Mouse (Mus musculus) stomach, postnatal 0 days (tissue): Measurements from ENCODE around the gene Fyn. TPM values are rescaled to one million over a fixed set of nuclear protein-coding genes. Genes with fewer than 3 reads are reported as not detected.

Experiments used
- ATAC-seq: fragments of 200-750 bp; cut with Nextera tagmentation; 2 replicates; pipeline ENCODE4 v1.8.0; 2017; ENCODE audit not compliant: low FRiP score, low TSS enrichment
- DNase-seq: peaks from one replicate; pipeline ENCODE4 v3.0.0-alpha.2; 2016; ENCODE audit warnings: low spot score
- H3K27ac ChIP-seq: fragments of 300-500 bp; sonication (generic); replicated peaks from 2 replicates; pipeline ENCODE4 v1.5.1; 2014; ENCODE audit warnings: mild to moderate bottlenecking, control low read depth
- H3K27me3 ChIP-seq: fragments of 300-500 bp; sonication (generic); 2 replicates; pipeline ENCODE4 v1.6.1; 2014; ENCODE audit warnings: low read length; ENCODE audit not compliant: control insufficient read depth, insufficient read depth
- H3K36me3 ChIP-seq: fragments of 300-500 bp; sonication (generic); 2 replicates; pipeline ENCODE4 v1.6.1; 2014; ENCODE audit warnings: low read length, mixed read lengths; ENCODE audit not compliant: control insufficient read depth, insufficient read depth
- H3K4me1 ChIP-seq: fragments of 300-500 bp; sonication (generic); replicated peaks from 2 replicates; pipeline ENCODE4 v1.6.1; 2014; ENCODE audit warnings: antibody characterized with exemption; ENCODE audit not compliant: control insufficient read depth, insufficient read depth
- H3K4me2 ChIP-seq: fragments of 300-500 bp; sonication (generic); replicated peaks from 2 replicates; pipeline ENCODE4 v1.6.1; 2014; ENCODE audit warnings: low read depth, mild to moderate bottlenecking, control low read depth, moderate library complexity
- H3K4me3 ChIP-seq: fragments of 300-500 bp; sonication (generic); 2 replicates; pipeline ENCODE4 v1.5.1; 2014; ENCODE audit warnings: low read depth, low read length, control low read depth
- H3K9ac ChIP-seq: fragments of 300-500 bp; sonication (generic); 2 replicates; pipeline ENCODE4 v1.6.1; 2014; ENCODE audit warnings: mild to moderate bottlenecking, low read length, control low read depth, mixed read lengths
- H3K9me3 ChIP-seq: fragments of 300-500 bp; sonication (generic); 2 replicates; pipeline ENCODE4 v1.6.1; 2016; ENCODE audit warnings: low read length; ENCODE audit not compliant: control insufficient read depth
- CTCF ChIP-seq: IDR thresholded peaks from 2 replicates; pipeline ENCODE4 v1.5.1; 2016; ENCODE audit warnings: antibody characterized with exemption, low read depth, mild to moderate bottlenecking, moderate library complexity
- EP300 ChIP-seq: optimal IDR thresholded peaks from 2 replicates; pipeline ENCODE3; 2016; ENCODE audit warnings: antibody characterized with exemption
- WGBS: fragments of 180-500 bp; shearing (Covaris S2); extraction: QIAGEN DNeasy Blood & Tissue Kit; methylation state at CpG from one replicate; pipeline ENCODE4 v1.1.7; 2014; 5-methylcytosine and 5-hydroxymethylcytosine counted together
- polyA plus RNA-seq: library from polyadenylated mRNA; unstranded; fragments of >200 nt; fragmentation: Nextera tagmentation; extraction: Ambion mirVana; gene quantifications from 2 replicates; pipeline ENCODE4 v1.2.1, GENCODE M21; 2015

Gene Fyn
- polyA plus RNA-seq, 1 experiment from 2014 or later: 12.5 TPM

GRCm38 (mm10) chr10:39612131-39612530 lies 243.5 kb downstream of the Fyn start:
- Histone ChIP-seq H3K36me3 (no peaks in the 10 kb centered on the region), H3K4me1 (peaks cover 5% of the 10 kb centered on the region), H3K4me2 (peak overlapping the region; percentile 64), H3K9me3 (no peaks in the 10 kb centered on the region), H3K27ac (peak overlapping the region; percentile 99), H3K4me3 (no peak overlapping the region), H3K9ac (no peak overlapping the region), H3K27me3 (no peaks in the 10 kb centered on the region)
- TF ChIP-seq EP300 (no peak), CTCF (no peak)
- no peak for ATAC-seq
- DNase-seq: no peak
- 21% methylated on average over 2 of the region's 2 CpGs for WGBS

GRCm38 (mm10) chr10:39612633-39612988 lies 244.0 kb downstream of the Fyn start, which contains the start of gene Traf3ip2:
Traf3ip2 (plus strand) TSS chr10:39612934.
- DNase-seq: no peak
- 10% methylated on average over 4 of the region's 4 CpGs for WGBS
- no peaks in the 10 kb centered on the region for H3K9me3 ChIP-seq
- peak within 1 kb of the TSS; percentile 99 for H3K27ac ChIP-seq
- H3K9ac ChIP-seq: peak within 1 kb of the TSS; percentile 77
- H3K4me1 ChIP-seq: peaks cover 5% of the 10 kb centered on the region
- H3K4me2 ChIP-seq: peak within 1 kb of the TSS; percentile 64
- ATAC-seq: peak; percentile 7; the same call in 1 of the 2 replicates
- H3K4me3 ChIP-seq: peak within 1 kb of the TSS; percentile 51
- H3K36me3 ChIP-seq: no peaks in the 10 kb centered on the region
- no peak for TF ChIP-seq EP300
- no peak for TF ChIP-seq CTCF
- H3K27me3 ChIP-seq: no peaks in the 10 kb centered on the region

- ATAC-seq (peak; percentile 89), DNase-seq (peak; percentile 81)
- Histone ChIP-seq H3K27ac (peak overlapping the region; percentile 99), H3K4me2 (peak overlapping the region; percentile 64), H3K36me3 (peaks cover 4% of the 10 kb centered on the region; the same call in 1 of the 2 replicates), H3K9ac (peak overlapping the region; percentile 77), H3K4me1 (peaks cover 5% of the 10 kb centered on the region), H3K4me3 (peak overlapping the region; percentile 51), H3K9me3 (no peaks in the 10 kb centered on the region), H3K27me3 (no peaks in the 10 kb centered on the region)
- WGBS: 3% methylated on average over 25 of the region's 26 CpGs
- peak; percentile 39 for TF ChIP-seq EP300
- TF ChIP-seq CTCF: no peak
Measured at GRCm38 (mm10) chr10:39612989-39613831, 244.6 kb downstream of the Fyn start.

- Histone ChIP-seq H3K4me2 (peak overlapping the region; percentile 64), H3K9ac (peak overlapping the region; percentile 77; the same call in 1 of the 2 replicates), H3K27ac (peak overlapping the region; percentile 99), H3K9me3 (no peaks in the 10 kb centered on the region), H3K36me3 (peaks cover 5% of the 10 kb centered on the region; the same call in 1 of the 2 replicates), H3K4me1 (peaks cover 5% of the 10 kb centered on the region), H3K27me3 (no peaks in the 10 kb centered on the region), H3K4me3 (peak overlapping the region; percentile 51)
- WGBS: 0% methylated on average over 2 of the region's 2 CpGs
- ATAC-seq (peak; percentile 5; the same call in 1 of the 2 replicates), DNase-seq (no peak)
- TF ChIP-seq EP300 (no peak), CTCF (no peak)
Measured at GRCm38 (mm10) chr10:39613973-39614372, 245.3 kb downstream of the Fyn start.

- Histone ChIP-seq H3K9ac (0 out of 2 replicates have a peak overlapping the region, but pooled peaks have one; percentile 45), H3K9me3 (no peaks in the 10 kb centered on the region), H3K36me3 (peaks cover 6% of the 10 kb centered on the region; the same call in 1 of the 2 replicates), H3K27me3 (no peaks in the 10 kb centered on the region), H3K4me3 (peak overlapping the region; percentile 51; the same call in 1 of the 2 replicates), H3K4me1 (peaks cover 5% of the 10 kb centered on the region), H3K27ac (peak overlapping the region; percentile 99), H3K4me2 (peak overlapping the region; percentile 64)
- peak; percentile 71 for DNase-seq
- peak; percentile 76 for ATAC-seq
- no peak; the same call in 1 of the 2 replicates for TF ChIP-seq CTCF
- no peak for TF ChIP-seq EP300
- 8% methylated on average over 6 of the region's 6 CpGs for WGBS
Measured at GRCm38 (mm10) chr10:39614676-39615075, 246.0 kb downstream of the Fyn start.

Other genes with a start within 250 kb of the Fyn start
- gene Fam229b, start 234.9 kb upstream of the Fyn start, polyA plus RNA-seq: 5.0 and 6.4 TPM in 2 replicates
- 2.8 and 3.7 TPM in 2 replicates for gene Tube1, start 234.9 kb upstream of the Fyn start, polyA plus RNA-seq
- 0.10 and 0.18 TPM in 2 replicates for gene Ccn6, start 205.1 kb upstream of the Fyn start, polyA plus RNA-seq
- gene Traf3ip2, start 244.1 kb downstream of the Fyn start, polyA plus RNA-seq: 19.4 and 24.1 TPM in 2 replicates